Mouse (Mus musculus): ENCODE results near the gene Myl3. TPM values are rescaled to one million over a fixed set of nuclear protein-coding genes. Genes with fewer than 3 reads are reported as not detected.
A peak's percentile ranks its signal among the peaks of the same experiment; 100 is the strongest.

The Myl3 gene
- polyA plus RNA-seq, 1 experiment, result not detected

DNA sequence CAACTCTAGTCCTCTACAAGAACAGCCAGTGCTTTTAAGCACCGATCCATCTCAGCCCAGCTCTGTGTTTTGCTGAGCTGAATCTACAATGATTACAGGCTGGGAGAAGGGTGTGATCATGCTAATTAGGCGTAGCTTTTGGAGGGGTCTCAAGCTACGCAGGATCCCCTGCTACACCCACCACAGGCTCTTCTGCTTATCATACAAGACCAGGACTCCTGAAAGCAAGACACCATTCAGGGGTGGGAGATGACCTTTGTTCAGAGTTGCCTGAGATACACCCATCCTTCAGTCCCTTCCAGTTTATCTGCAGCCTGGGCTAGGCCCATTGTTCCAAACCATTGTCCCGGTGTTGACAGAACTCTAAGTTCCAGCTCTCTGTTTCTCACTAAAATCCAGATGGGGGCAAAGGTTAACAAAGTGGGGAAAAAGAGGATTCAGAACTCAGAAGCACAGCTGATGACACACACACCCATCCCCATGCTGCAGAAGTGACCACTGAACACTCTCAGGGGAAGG is 11.3 kb downstream of the Myl3 start:
- no peak overlapping the region for H3K4me3 ChIP-seq (ENCODE audit: insufficient read depth, low read length)
- no peak overlapping the region for H3K27ac ChIP-seq (ENCODE audit: insufficient read depth, low read depth, low read length)
- TF ChIP-seq CTCF (IDR thresholded peaks at IDR 0.05; ENCODE audit: low read depth, low read length) (no peak), POLR2A (IDR thresholded peaks at IDR 0.05; ENCODE audit: borderline replicate concordance, low read depth, low read length) (no peak)
- H3K4me1 ChIP-seq (ENCODE audit: control insufficient read depth, insufficient read depth, low read length), result no peaks in the 10 kb centered on the region

DNA sequence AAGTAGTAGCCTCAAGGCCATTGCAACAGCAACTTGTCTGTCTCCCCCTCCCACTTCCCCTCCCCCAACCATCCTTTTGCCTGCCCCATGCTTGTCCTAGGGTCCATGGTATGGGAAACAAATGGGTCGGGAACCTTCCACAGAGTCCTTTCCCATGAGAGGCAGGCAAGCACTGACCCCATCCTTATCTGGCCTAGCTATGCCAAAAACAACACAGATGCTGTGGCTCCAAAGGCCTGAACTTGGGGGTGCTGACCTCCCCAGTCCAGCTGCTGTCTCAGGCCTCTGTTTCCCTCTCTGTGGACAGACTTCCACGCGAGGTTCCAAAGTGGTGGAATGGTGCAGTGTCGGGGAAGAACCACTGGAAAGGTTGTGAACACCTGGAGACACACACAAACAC is 12.1 kb downstream of the Myl3 start:
- H3K4me3 ChIP-seq (ENCODE audit: insufficient read depth, low read length), result no peak overlapping the region
- no peak overlapping the region for H3K27ac ChIP-seq (ENCODE audit: insufficient read depth, low read depth, low read length)
- no peak for TF ChIP-seq CTCF (IDR thresholded peaks at IDR 0.05; ENCODE audit: low read depth, low read length)
- no peak for TF ChIP-seq POLR2A (IDR thresholded peaks at IDR 0.05; ENCODE audit: borderline replicate concordance, low read depth, low read length)
- no peaks in the 10 kb centered on the region for H3K4me1 ChIP-seq (ENCODE audit: control insufficient read depth, insufficient read depth, low read length)

DNA sequence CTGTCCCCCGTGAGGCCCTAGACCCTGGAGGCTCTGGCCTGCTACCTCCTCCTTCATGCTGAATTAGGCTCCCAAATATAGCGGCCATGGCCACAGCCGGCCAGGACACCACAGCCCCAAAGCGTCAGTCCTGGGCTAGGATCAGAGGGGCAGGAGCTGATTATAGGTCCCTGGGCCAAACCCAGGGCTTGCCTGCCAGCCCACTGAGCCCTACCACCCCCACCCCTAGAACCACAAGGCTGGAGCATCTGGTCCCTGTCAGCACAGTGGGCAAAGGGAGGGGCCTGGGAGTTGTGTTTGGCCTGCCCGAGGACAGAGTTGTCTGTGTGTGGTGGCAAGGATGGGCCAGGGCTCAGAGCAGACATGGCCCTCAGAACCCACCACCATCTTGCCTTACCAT is 16.2 kb downstream of the Myl3 start:
- Histone ChIP-seq H3K4me1 (ENCODE audit: control insufficient read depth, insufficient read depth, low read length) (no peaks in the 10 kb centered on the region), H3K4me3 (ENCODE audit: insufficient read depth, low read length) (no peak overlapping the region), H3K27ac (ENCODE audit: insufficient read depth, low read depth, low read length) (no peak overlapping the region)
- TF ChIP-seq CTCF (IDR thresholded peaks at IDR 0.05; ENCODE audit: low read depth, low read length), result no peak
- TF ChIP-seq POLR2A (IDR thresholded peaks at IDR 0.05; ENCODE audit: borderline replicate concordance, low read depth, low read length), result no peak

DNA sequence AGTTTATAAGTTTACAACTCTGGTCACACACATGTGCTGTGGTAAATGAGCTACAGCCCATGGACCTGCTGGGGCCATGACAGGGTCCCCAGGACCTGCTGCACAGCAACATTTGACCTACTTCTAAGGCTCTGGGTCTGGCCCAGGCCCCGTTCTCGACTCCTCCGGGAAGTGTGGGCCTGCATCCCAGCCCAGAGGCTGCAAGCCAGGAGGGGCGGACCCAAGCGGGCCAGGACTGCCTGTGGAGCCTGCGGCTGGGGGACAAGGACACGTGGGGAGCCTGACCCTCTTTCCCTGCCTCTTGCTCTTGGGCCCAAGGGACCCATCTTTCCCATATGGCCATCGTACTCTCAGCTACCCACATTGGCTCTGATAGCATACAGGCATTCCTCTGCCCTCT is 16.9 kb downstream of the Myl3 start:
- H3K27ac ChIP-seq (ENCODE audit: insufficient read depth, low read depth, low read length), result no peak overlapping the region
- no peaks in the 10 kb centered on the region for H3K4me1 ChIP-seq (ENCODE audit: control insufficient read depth, insufficient read depth, low read length)
- TF ChIP-seq CTCF (IDR thresholded peaks at IDR 0.05; ENCODE audit: low read depth, low read length), result no peak
- no peak for TF ChIP-seq POLR2A (IDR thresholded peaks at IDR 0.05; ENCODE audit: borderline replicate concordance, low read depth, low read length)
- H3K4me3 ChIP-seq (ENCODE audit: insufficient read depth, low read length), result no peak overlapping the region

DNA sequence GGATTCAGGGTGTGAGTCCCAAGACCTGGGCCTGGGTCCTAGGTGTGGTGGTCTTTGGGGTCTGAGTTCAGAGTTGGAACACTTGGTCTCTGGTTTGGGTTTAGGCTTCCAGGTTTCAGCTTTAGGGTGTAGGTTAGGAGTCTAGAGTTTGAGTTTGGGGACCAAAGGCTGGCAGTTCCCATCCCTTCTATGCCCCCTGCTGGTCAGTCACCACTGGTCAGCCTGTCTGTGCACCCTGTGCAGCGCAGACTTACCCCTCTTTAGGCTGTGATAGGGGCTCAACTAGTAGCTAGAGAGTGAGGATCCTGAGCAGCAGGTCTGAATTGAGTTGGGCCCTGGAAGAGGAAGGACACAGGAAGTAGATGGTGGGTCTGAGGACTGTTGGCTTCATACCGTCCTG is 17.6 kb downstream of the Myl3 start:
- Histone ChIP-seq H3K4me3 (ENCODE audit: insufficient read depth, low read length) (no peak overlapping the region), H3K27ac (ENCODE audit: insufficient read depth, low read depth, low read length) (no peak overlapping the region), H3K4me1 (ENCODE audit: control insufficient read depth, insufficient read depth, low read length) (no peaks in the 10 kb centered on the region)
- TF ChIP-seq CTCF (IDR thresholded peaks at IDR 0.05; ENCODE audit: low read depth, low read length), result peak; percentile 72; the same call in 1 of the 2 replicates
- TF ChIP-seq POLR2A (IDR thresholded peaks at IDR 0.05; ENCODE audit: borderline replicate concordance, low read depth, low read length), result no peak

DNA sequence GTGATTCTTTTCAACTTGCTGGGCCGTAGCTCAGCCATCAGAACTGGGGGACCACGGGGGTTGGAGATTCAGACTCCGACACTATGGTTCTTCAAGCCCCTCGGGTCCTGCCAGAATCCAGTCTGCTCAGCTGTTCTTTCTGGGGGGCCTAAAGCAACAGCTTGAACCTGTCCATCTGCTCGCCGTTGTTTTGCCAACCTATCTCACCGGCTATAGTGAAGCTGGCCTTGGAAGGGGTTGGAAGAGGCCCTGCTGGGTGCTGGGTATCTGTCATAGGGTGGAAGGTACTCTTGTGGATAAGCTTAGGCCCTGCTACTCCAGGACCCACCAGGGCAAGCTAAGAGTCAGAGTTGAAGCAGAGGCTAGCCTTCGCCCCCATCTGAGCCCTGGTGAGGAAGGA is 19.2 kb downstream of the Myl3 start:
- no peak for TF ChIP-seq CTCF (IDR thresholded peaks at IDR 0.05; ENCODE audit: low read depth, low read length)
- no peak for TF ChIP-seq POLR2A (IDR thresholded peaks at IDR 0.05; ENCODE audit: borderline replicate concordance, low read depth, low read length)
- Histone ChIP-seq H3K27ac (ENCODE audit: insufficient read depth, low read depth, low read length) (no peak overlapping the region), H3K4me1 (ENCODE audit: control insufficient read depth, insufficient read depth, low read length) (no peaks in the 10 kb centered on the region), H3K4me3 (ENCODE audit: insufficient read depth, low read length) (no peak overlapping the region)

DNA sequence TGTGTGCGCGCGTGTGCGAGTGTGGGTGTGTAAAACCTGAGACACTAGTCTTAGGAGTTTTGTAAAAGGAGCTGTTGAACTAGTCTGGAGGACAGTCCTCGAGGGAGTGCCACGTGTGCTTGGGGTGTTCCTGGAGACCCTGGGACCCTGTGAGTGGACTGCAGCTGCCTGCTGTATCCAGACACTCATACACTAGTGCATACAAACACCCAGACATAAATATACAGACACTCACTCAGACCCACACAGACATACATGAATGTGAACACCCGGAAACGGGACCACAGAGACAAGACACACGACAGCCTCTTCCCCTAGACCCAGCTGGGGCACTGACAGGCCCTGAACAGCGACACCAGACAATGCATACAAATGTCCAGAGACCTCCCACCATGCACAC is 21.1 kb downstream of the Myl3 start:
- Histone ChIP-seq H3K4me3 (ENCODE audit: insufficient read depth, low read length) (no peak overlapping the region), H3K27ac (ENCODE audit: insufficient read depth, low read depth, low read length) (no peak overlapping the region), H3K4me1 (ENCODE audit: control insufficient read depth, insufficient read depth, low read length) (no peaks in the 10 kb centered on the region)
- TF ChIP-seq CTCF (IDR thresholded peaks at IDR 0.05; ENCODE audit: low read depth, low read length) (no peak), POLR2A (IDR thresholded peaks at IDR 0.05; ENCODE audit: borderline replicate concordance, low read depth, low read length) (no peak)

DNA sequence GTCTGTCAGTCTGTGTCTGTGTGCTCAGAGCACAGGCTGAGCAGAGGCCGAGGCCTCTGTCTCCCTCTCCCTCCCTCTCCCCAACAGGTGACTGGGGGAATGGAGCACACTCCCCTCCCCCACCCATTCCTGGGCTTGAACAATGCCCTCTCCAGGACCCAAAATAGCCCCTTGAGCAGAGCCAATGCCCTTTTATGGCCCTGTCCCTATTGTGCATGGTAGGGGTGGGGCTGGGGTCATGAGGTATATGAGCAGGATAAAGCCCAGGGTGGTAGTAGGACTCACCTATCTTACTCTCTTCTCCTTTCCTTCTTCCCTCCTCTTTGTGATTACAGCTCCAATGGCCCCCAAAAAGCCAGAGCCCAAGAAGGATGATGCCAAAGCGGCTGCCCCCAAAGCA is 21.7 kb downstream of the Myl3 start:
- TF ChIP-seq CTCF (IDR thresholded peaks at IDR 0.05; ENCODE audit: low read depth, low read length), result no peak
- no peak for TF ChIP-seq POLR2A (IDR thresholded peaks at IDR 0.05; ENCODE audit: borderline replicate concordance, low read depth, low read length)
- Histone ChIP-seq H3K4me3 (ENCODE audit: insufficient read depth, low read length) (no peak overlapping the region), H3K4me1 (ENCODE audit: control insufficient read depth, insufficient read depth, low read length) (no peaks in the 10 kb centered on the region), H3K27ac (ENCODE audit: insufficient read depth, low read depth, low read length) (no peak overlapping the region)

DNA sequence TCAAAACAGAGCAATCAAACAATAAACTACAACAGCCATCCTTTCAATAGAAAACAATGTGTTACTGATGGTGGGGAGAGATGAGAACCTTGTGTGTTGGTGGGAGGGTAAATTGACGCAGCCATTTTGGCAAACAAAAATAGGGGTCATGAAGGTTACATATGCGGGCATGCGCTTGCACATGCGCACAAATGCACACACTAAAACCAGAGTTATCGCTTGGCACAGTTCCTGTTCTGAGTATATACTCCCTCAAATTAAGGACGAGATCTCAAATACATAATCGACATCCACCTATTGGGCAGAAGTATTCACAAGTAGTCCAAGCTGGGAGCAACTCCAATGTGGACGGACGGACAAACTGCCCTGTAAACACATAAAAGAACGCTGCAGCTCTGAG is 30.7 kb downstream of the Myl3 start:
- TF ChIP-seq POLR2A (IDR thresholded peaks at IDR 0.05; ENCODE audit: borderline replicate concordance, low read depth, low read length) (no peak), CTCF (IDR thresholded peaks at IDR 0.05; ENCODE audit: low read depth, low read length) (no peak)
- Histone ChIP-seq H3K27ac (ENCODE audit: insufficient read depth, low read depth, low read length) (no peak overlapping the region), H3K4me3 (ENCODE audit: insufficient read depth, low read length) (no peak overlapping the region), H3K4me1 (ENCODE audit: control insufficient read depth, insufficient read depth, low read length) (no peaks in the 10 kb centered on the region)

DNA sequence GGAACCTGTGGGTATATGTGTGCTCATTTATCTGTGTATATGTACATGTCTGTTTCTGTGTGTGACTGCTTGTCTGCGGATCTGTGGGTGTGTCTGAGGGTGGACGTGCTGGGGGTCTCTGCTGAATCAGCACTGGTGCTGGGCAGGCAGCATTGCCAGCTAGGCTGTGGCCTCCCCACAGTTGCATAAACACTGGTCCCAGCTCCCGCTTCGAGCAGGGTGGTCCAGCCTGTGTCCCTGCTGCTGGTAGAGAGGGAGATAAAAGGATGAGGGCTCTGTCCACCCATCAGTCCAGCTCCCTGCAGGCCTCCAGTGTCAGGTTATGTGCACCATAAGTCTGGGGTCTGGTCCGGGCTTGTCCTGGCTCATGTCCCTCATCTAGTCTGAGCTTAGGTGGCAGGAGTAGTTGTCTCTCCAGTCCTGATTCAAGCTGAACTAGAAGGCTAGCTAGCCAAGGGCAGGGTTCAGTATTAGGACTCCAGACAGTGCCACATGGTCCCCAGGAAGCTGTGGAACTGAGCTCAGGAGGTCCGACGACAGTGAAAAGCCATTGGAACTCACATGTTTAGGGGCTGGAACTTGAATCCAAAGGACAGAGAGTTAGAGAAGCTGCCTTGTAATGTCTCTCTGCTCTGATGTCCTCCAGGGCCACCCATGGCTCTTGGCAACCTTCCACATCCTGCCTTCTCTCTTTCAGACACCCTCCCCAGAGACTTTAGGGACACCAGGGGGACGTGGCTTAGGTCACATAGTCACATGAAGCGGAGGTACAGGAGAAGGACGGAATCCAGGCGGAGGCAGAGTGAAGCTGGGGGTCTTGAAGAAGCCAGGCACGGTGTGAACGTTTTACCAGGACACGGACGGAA is 33.0 kb downstream of the Myl3 start:
- H3K4me3 ChIP-seq (ENCODE audit: insufficient read depth, low read length), result no peak overlapping the region
- TF ChIP-seq POLR2A (IDR thresholded peaks at IDR 0.05; ENCODE audit: borderline replicate concordance, low read depth, low read length), result no peak
- no peak for TF ChIP-seq CTCF (IDR thresholded peaks at IDR 0.05; ENCODE audit: low read depth, low read length)
- no peak overlapping the region for H3K27ac ChIP-seq (ENCODE audit: insufficient read depth, low read depth, low read length)
- H3K4me1 ChIP-seq (ENCODE audit: control insufficient read depth, insufficient read depth, low read length), result no peaks in the 10 kb centered on the region
